Mouse (Mus musculus) forebrain, embryonic 13.5 days (tissue): ENCODE measurements at regions not wholly inside any gene's neighbourhood (a gene's known extent, or its start where the extent isn't known, plus 50 kb on each side); places are given as distances from the start of the nearest gene placed in this dataset.

Source experiments
- ATAC-seq: fragments of 200-750 bp; cut with Nextera tagmentation; 2 replicates; pipeline ENCODE4 v1.8.0; 2017
- H3K27ac ChIP-seq: fragments of 300-500 bp; sonication (generic); 2 replicates; pipeline ENCODE4 v1.5.1; 2015; ENCODE audit warnings: inconsistent platforms, mild to moderate bottlenecking, moderate library complexity
- H3K27me3 ChIP-seq: fragments of 300-500 bp; sonication (generic); 2 replicates; pipeline ENCODE4 v1.6.1; 2015; ENCODE audit warnings: mild to moderate bottlenecking, inconsistent platforms
- H3K36me3 ChIP-seq: fragments of 300-500 bp; sonication (generic); 2 replicates; pipeline ENCODE4 v1.6.1; 2015; ENCODE audit warnings: mild to moderate bottlenecking, inconsistent platforms; ENCODE audit not compliant: poor library complexity, severe bottlenecking
- H3K4me1 ChIP-seq: fragments of 300-500 bp; sonication (generic); 2 replicates; pipeline ENCODE4 v1.6.1; 2015; ENCODE audit warnings: inconsistent platforms
- H3K4me2 ChIP-seq: fragments of 300-500 bp; sonication (generic); 2 replicates; pipeline ENCODE4 v1.6.1; 2015; ENCODE audit warnings: inconsistent platforms, mild to moderate bottlenecking, moderate library complexity
- H3K4me3 ChIP-seq: fragments of 300-500 bp; sonication (generic); 2 replicates; pipeline ENCODE4 v1.5.1; 2015; ENCODE audit warnings: mild to moderate bottlenecking, inconsistent platforms
- H3K9ac ChIP-seq: fragments of 300-500 bp; sonication (generic); 2 replicates; pipeline ENCODE4 v1.6.1; 2015; ENCODE audit warnings: mild to moderate bottlenecking, inconsistent platforms
- H3K9me3 ChIP-seq: fragments of 300-500 bp; sonication (generic); replicated peaks from 2 replicates; pipeline ENCODE4 v1.6.1; 2016; ENCODE audit warnings: inconsistent platforms
- WGBS: fragments of 180-500 bp; shearing (Covaris S2); methylation state at CpG from one replicate; pipeline ENCODE4 v1.1.7; 2015; 5-methylcytosine and 5-hydroxymethylcytosine counted together

GRCm38 (mm10) chr14:24939476-24940200 is 452.7 kb downstream of the Rps24 start:
- WGBS: 53% methylated on average over 9 of the region's 9 CpGs
- no peak overlapping the region for H3K9ac ChIP-seq
- ATAC-seq: peak; percentile 78

GRCm38 (mm10) chr14:24945716-24946115 is 458.8 kb downstream of the Rps24 start:
- 43% methylated on average over 2 of the region's 2 CpGs for WGBS
- H3K4me2 ChIP-seq: no peak overlapping the region
- no peak for ATAC-seq

More at GRCm38 (mm10) chr14:24939476-24940200, 452.7 kb downstream of the Rps24 start:
- Histone ChIP-seq H3K4me1 (peaks cover 15% of the 10 kb centered on the region), H3K4me3 (no peak overlapping the region), H3K36me3 (no peaks in the 10 kb centered on the region), H3K27ac (peak overlapping the region; percentile 66), H3K4me2 (0 out of 2 replicates have a peak overlapping the region, but pooled peaks have one; percentile 8), H3K27me3 (no peaks in the 10 kb centered on the region), H3K9me3 (no peaks in the 10 kb centered on the region)

GRCm38 (mm10) chr14:24947084-24947483 is 460.2 kb downstream of the Rps24 start:
- WGBS: 80% methylated on average over 5 of the region's 5 CpGs
- Histone ChIP-seq H3K4me3 (no peak overlapping the region), H3K36me3 (no peaks in the 10 kb centered on the region), H3K4me2 (no peak overlapping the region), H3K9ac (no peak overlapping the region), H3K9me3 (0 out of 2 replicates have a peak, but pooled peaks cover 3% of the 10 kb centered on the region), H3K27ac (no peak overlapping the region), H3K4me1 (no peaks in the 10 kb centered on the region), H3K27me3 (no peaks in the 10 kb centered on the region)
- ATAC-seq: no peak

More at GRCm38 (mm10) chr14:24945716-24946115, 458.8 kb downstream of the Rps24 start:
- no peak overlapping the region for H3K27ac ChIP-seq
- no peak overlapping the region for H3K9ac ChIP-seq
- H3K36me3 ChIP-seq: no peaks in the 10 kb centered on the region
- H3K9me3 ChIP-seq: 0 out of 2 replicates have a peak, but pooled peaks cover 3% of the 10 kb centered on the region
- H3K4me3 ChIP-seq: no peak overlapping the region
- no peaks in the 10 kb centered on the region for H3K27me3 ChIP-seq
- no peaks in the 10 kb centered on the region for H3K4me1 ChIP-seq

GRCm38 (mm10) chr14:24955891-24956410 is 469.0 kb downstream of the Rps24 start:
- ATAC-seq: no peak
- no peak overlapping the region for H3K27ac ChIP-seq
- no peak overlapping the region for H3K9ac ChIP-seq
- no peaks in the 10 kb centered on the region for H3K27me3 ChIP-seq
- peaks cover 11% of the 10 kb centered on the region; the same call in 1 of the 2 replicates for H3K4me1 ChIP-seq
- H3K9me3 ChIP-seq: no peaks in the 10 kb centered on the region
- no peak overlapping the region for H3K4me2 ChIP-seq
- no peak overlapping the region for H3K4me3 ChIP-seq
- H3K36me3 ChIP-seq: no peaks in the 10 kb centered on the region
- 91% methylated on average over 11 of the region's 11 CpGs for WGBS

GRCm38 (mm10) chr14:24956528-24957210 is 469.7 kb downstream of the Rps24 start:
- no peaks in the 10 kb centered on the region for H3K27me3 ChIP-seq
- H3K4me1 ChIP-seq: peaks cover 11% of the 10 kb centered on the region; the same call in 1 of the 2 replicates
- H3K9ac ChIP-seq: no peak overlapping the region
- H3K27ac ChIP-seq: no peak overlapping the region
- no peaks in the 10 kb centered on the region for H3K36me3 ChIP-seq
- H3K4me3 ChIP-seq: no peak overlapping the region
- no peak overlapping the region for H3K4me2 ChIP-seq
- ATAC-seq: no peak
- 43% methylated on average over 2 of the region's 2 CpGs for WGBS
- no peaks in the 10 kb centered on the region for H3K9me3 ChIP-seq

GRCm38 (mm10) chr14:24957392-24957791 is 470.5 kb downstream of the Rps24 start:
- H3K4me2 ChIP-seq: no peak overlapping the region
- no peaks in the 10 kb centered on the region for H3K9me3 ChIP-seq
- H3K4me3 ChIP-seq: no peak overlapping the region
- peaks cover 11% of the 10 kb centered on the region; the same call in 1 of the 2 replicates for H3K4me1 ChIP-seq
- H3K27ac ChIP-seq: no peak overlapping the region
- H3K36me3 ChIP-seq: no peaks in the 10 kb centered on the region
- no peak overlapping the region for H3K9ac ChIP-seq
- ATAC-seq: no peak
- WGBS: 88% methylated on average over 4 of the region's 4 CpGs
- H3K27me3 ChIP-seq: no peaks in the 10 kb centered on the region

- Histone ChIP-seq H3K9ac (no peak overlapping the region), H3K9me3 (no peaks in the 10 kb centered on the region), H3K4me1 (peaks cover 11% of the 10 kb centered on the region; the same call in 1 of the 2 replicates), H3K27ac (no peak overlapping the region), H3K4me3 (no peak overlapping the region), H3K36me3 (no peaks in the 10 kb centered on the region), H3K4me2 (no peak overlapping the region), H3K27me3 (no peaks in the 10 kb centered on the region)
- no peak for ATAC-seq
- 80% methylated on average over 4 of the region's 4 CpGs for WGBS
These were observed 471.9 kb downstream of the Rps24 start for GRCm38 (mm10) chr14:24958821-24959220.

- Histone ChIP-seq H3K27me3 (no peaks in the 10 kb centered on the region), H3K9ac (no peak overlapping the region), H3K4me1 (peaks cover 11% of the 10 kb centered on the region; the same call in 1 of the 2 replicates), H3K27ac (no peak overlapping the region), H3K9me3 (no peaks in the 10 kb centered on the region), H3K4me2 (no peak overlapping the region), H3K36me3 (no peaks in the 10 kb centered on the region), H3K4me3 (no peak overlapping the region)
- WGBS: 86% methylated on average over 1 of the region's 1 CpGs
- ATAC-seq: no peak
These were observed 472.5 kb downstream of the Rps24 start for GRCm38 (mm10) chr14:24959401-24959800.

- Histone ChIP-seq H3K9ac (no peak overlapping the region), H3K4me2 (no peak overlapping the region), H3K27ac (0 out of 2 replicates have a peak overlapping the region, but pooled peaks have one; percentile 12), H3K9me3 (no peaks in the 10 kb centered on the region), H3K4me1 (peaks cover 11% of the 10 kb centered on the region; the same call in 1 of the 2 replicates), H3K4me3 (no peak overlapping the region), H3K27me3 (no peaks in the 10 kb centered on the region), H3K36me3 (no peaks in the 10 kb centered on the region)
- WGBS: 35% methylated on average over 5 of the region's 5 CpGs
- ATAC-seq: peak; percentile 75
These were observed 473.2 kb downstream of the Rps24 start for GRCm38 (mm10) chr14:24960082-24960482.

- no peaks in the 10 kb centered on the region for H3K36me3 ChIP-seq
- ATAC-seq: no peak
- H3K27ac ChIP-seq: no peak overlapping the region
- WGBS: 65% methylated on average over 3 of the region's 3 CpGs
- H3K9me3 ChIP-seq: no peaks in the 10 kb centered on the region
- no peak overlapping the region for H3K4me2 ChIP-seq
- no peak overlapping the region for H3K4me3 ChIP-seq
- H3K4me1 ChIP-seq: peaks cover 11% of the 10 kb centered on the region; the same call in 1 of the 2 replicates
- no peak overlapping the region for H3K9ac ChIP-seq
- H3K27me3 ChIP-seq: no peaks in the 10 kb centered on the region
These were observed 473.9 kb downstream of the Rps24 start for GRCm38 (mm10) chr14:24960875-24961274.

GRCm38 (mm10) chr14:24961721-24962120 is 474.8 kb downstream of the Rps24 start:
- H3K4me2 ChIP-seq: no peak overlapping the region
- no peaks in the 10 kb centered on the region for H3K9me3 ChIP-seq
- WGBS: 93% methylated on average over 3 of the region's 3 CpGs

GRCm38 (mm10) chr14:24969584-24969983 is 482.7 kb downstream of the Rps24 start:
- Histone ChIP-seq H3K4me1 (peaks cover 21% of the 10 kb centered on the region), H3K4me2 (no peak overlapping the region), H3K4me3 (no peak overlapping the region), H3K36me3 (no peaks in the 10 kb centered on the region), H3K27ac (no peak overlapping the region), H3K9ac (no peak overlapping the region), H3K27me3 (no peaks in the 10 kb centered on the region), H3K9me3 (no peaks in the 10 kb centered on the region)
- 75% methylated on average over 2 of the region's 2 CpGs for WGBS
- ATAC-seq: no peak

More at GRCm38 (mm10) chr14:24961721-24962120, 474.8 kb downstream of the Rps24 start:
- Histone ChIP-seq H3K27ac (no peak overlapping the region), H3K4me1 (peaks cover 8% of the 10 kb centered on the region; the same call in 1 of the 2 replicates), H3K9ac (no peak overlapping the region), H3K36me3 (no peaks in the 10 kb centered on the region), H3K27me3 (no peaks in the 10 kb centered on the region), H3K4me3 (no peak overlapping the region)
- ATAC-seq: no peak
